9 mouse cellular contexts compared by ENCODE assay signal in genomic region chr1:176812491-176813291, GRCm38 (mm10). TPM values are rescaled to one million over a fixed set of nuclear protein-coding genes. Genes with fewer than 3 reads are reported as not detected.
DNase-seq lines count a peak whose midpoint lies in the region; ATAC-seq lines count a peak whose summit lies in the region.
"Had no signal": no experiment of that assay in that cellular context is flagged by ENCODE, and none has a peak within 500 bp of the region (broad histone marks: within the 10 kb centered on the region; RNA-seq: fewer than 3 reads in every experiment).

No protein-coding gene starts in this region.

- H3K4me2 ChIP-seq in forebrain, embryonic 14.5 days (ENCODE audit: low read length), result peak overlapping the region; percentile 81
- H3K4me2 ChIP-seq in liver, embryonic 15.5 days, result peak overlapping the region; percentile 76

- WGBS in heart, embryonic 10.5 days, result 20% methylated on average over 11 of the region's 11 CpGs
- 16% methylated on average over 11 of the region's 11 CpGs for WGBS in forebrain, embryonic 14.5 days
- 12% methylated on average over 11 of the region's 11 CpGs for WGBS in liver, embryonic 15.5 days (ENCODE audit: insufficient replicate concordance)

- peak overlapping the region; percentile 95 for H3K4me3 ChIP-seq in heart, embryonic 10.5 days
- peak overlapping the region; percentile 83 for H3K4me3 ChIP-seq in forebrain, embryonic 14.5 days (ENCODE audit: low read depth, low read length)
- H3K4me3 ChIP-seq in liver, embryonic 15.5 days (replicated peaks), result peak overlapping the region; percentile 84

- H3K9ac ChIP-seq in forebrain, embryonic 14.5 days (ENCODE audit: low read length), result peak overlapping the region; percentile 98
- H3K9ac ChIP-seq in liver, embryonic 15.5 days, result peak overlapping the region; percentile 92

- no peaks in the 10 kb centered on the region for H3K36me3 ChIP-seq in heart, embryonic 10.5 days
- no peaks in the 10 kb centered on the region for H3K36me3 ChIP-seq in forebrain, embryonic 14.5 days (ENCODE audit: control insufficient read depth, insufficient read depth, low read length)
- H3K36me3 ChIP-seq in liver, embryonic 15.5 days (replicated peaks), result no peaks in the 10 kb centered on the region

- peaks cover 11% of the 10 kb centered on the region; the same call in 1 of the 2 replicates for H3K4me1 ChIP-seq in heart, embryonic 10.5 days
- peaks cover 21% of the 10 kb centered on the region for H3K4me1 ChIP-seq in forebrain, embryonic 14.5 days (ENCODE audit: control insufficient read depth, insufficient read depth, low read length)
- peaks cover 30% of the 10 kb centered on the region for H3K4me1 ChIP-seq in liver, embryonic 15.5 days (replicated peaks)

- H3K27ac ChIP-seq in heart, embryonic 10.5 days, result peak overlapping the region; percentile 98
- H3K27ac ChIP-seq in forebrain, embryonic 14.5 days (ENCODE audit: low read depth, low read length), result peak overlapping the region; percentile 100
- peak overlapping the region; percentile 98 for H3K27ac ChIP-seq in liver, embryonic 15.5 days (replicated peaks)

- no peak for DNase-seq in heart, embryonic 10.5 days (ENCODE audit: low spot score)
- DNase-seq in heart, adult 9 months (ENCODE audit: low spot score in 2 of 2), result no peak
- DNase-seq in CD4-positive helper T cell, adult 2 months (ENCODE audit: low read depth, low spot score), result peak; percentile 8
- DNase-seq in forebrain, embryonic 14.5 days (ENCODE audit: low spot score), result peak; percentile 52
- no peak for DNase-seq in layer of hippocampus, postnatal 10 days (ENCODE audit: low spot score in 2 of 2)
- no peak for DNase-seq in adrenal gland, postnatal 10 days
- DNase-seq in thymus, postnatal 4 days, result no peak

- H3K27me3 ChIP-seq in heart, embryonic 10.5 days (ENCODE audit: insufficient read depth, poor library complexity, severe bottlenecking), result no peaks in the 10 kb centered on the region
- no peaks in the 10 kb centered on the region for H3K27me3 ChIP-seq in forebrain, embryonic 14.5 days (replicated peaks; ENCODE audit: control insufficient read depth, insufficient read depth, low read length)
- H3K27me3 ChIP-seq in liver, embryonic 15.5 days, result no peaks in the 10 kb centered on the region
- H3K27me3 ChIP-seq: Patski had no signal

- no peaks in the 10 kb centered on the region for H3K9me3 ChIP-seq in heart, embryonic 10.5 days
- no peaks in the 10 kb centered on the region for H3K9me3 ChIP-seq in forebrain, embryonic 14.5 days (replicated peaks; ENCODE audit: control insufficient read depth, low read length)
- H3K9me3 ChIP-seq in liver, embryonic 15.5 days (replicated peaks), result no peaks in the 10 kb centered on the region

- no peak for ATAC-seq in forebrain, embryonic 14.5 days
- no peak for ATAC-seq in liver, embryonic 15.5 days (ENCODE audit: insufficient read depth)

RNA-seq across cellular contexts. Expression of gene Cep170, which starts 1.2 kb away (rescaled TPM):
- polyA plus RNA-seq in heart, embryonic 10.5 days (2016; fragmentation: Nextera tagmentation; extraction: Ambion mirVana), result 24.6 and 25.1 TPM in 2 replicates
- polyA plus RNA-seq in forebrain, embryonic 14.5 days (2014; fragmentation: Nextera tagmentation; extraction: Ambion mirVana), result 107 and 164 TPM in 2 replicates
- polyA plus RNA-seq in liver, embryonic 15.5 days (2015; fragmentation: Nextera tagmentation; extraction: Ambion mirVana), result 4.8 and 7.3 TPM in 2 replicates
- total RNA-seq in layer of hippocampus, postnatal 10 days (2021), result 100 to 1,000 TPM; 152 to 164 TPM
- total RNA-seq in adrenal gland, postnatal 10 days (2021), result 10 to 100 TPM; 29.8 to 38.0 TPM

RNA-seq across cellular contexts. Expression of gene Sdccag8, which starts 1.8 kb away (rescaled TPM):
- 10.0 and 10.4 TPM in 2 replicates for polyA plus RNA-seq in heart, embryonic 10.5 days (2016; fragmentation: Nextera tagmentation; extraction: Ambion mirVana)
- 28.1 and 31.5 TPM in 2 replicates for polyA plus RNA-seq in forebrain, embryonic 14.5 days (2014; fragmentation: Nextera tagmentation; extraction: Ambion mirVana)
- polyA plus RNA-seq in liver, embryonic 15.5 days (2015; fragmentation: Nextera tagmentation; extraction: Ambion mirVana), result 4.4 and 5.0 TPM in 2 replicates
- 10 to 100 TPM in 1 of 2 experiments, 1 to 10 TPM in 1; 9.8 to 12.7 TPM for total RNA-seq in layer of hippocampus, postnatal 10 days (2021)
- total RNA-seq in adrenal gland, postnatal 10 days (2021), result 10 to 100 TPM in 1 of 2 experiments, 1 to 10 TPM in 1; 6.6 to 10.7 TPM

Comparison
In these comparisons a context has a peak if more than half of its experiments do, and no peak if none do; other contexts are left out.
1. DNase-seq: peak in CD4-positive helper T cell, adult 2 months (single experiment) and forebrain, embryonic 14.5 days (single experiment); none in heart, embryonic 10.5 days (single experiment), heart, adult 9 months (0 of 2), layer of hippocampus, postnatal 10 days (0 of 2), adrenal gland, postnatal 10 days (single experiment) and thymus, postnatal 4 days (single experiment).
2. Peak in every context shown above with its lines, with median percentiles within 50 percentile points of each other: H3K27ac ChIP-seq and H3K4me3 ChIP-seq.